Mouse (Mus musculus) hindlimb bud, embryonic 11.5 days (tissue): ENCODE results near the gene Cnr2.

Experiments
- DNase-seq: peaks from one replicate; pipeline ENCODE4 v3.0.0-alpha.2; 2012; ENCODE audit warnings: low read depth, low spot score; ENCODE audit errors: extremely low spot score

Gene Cnr2

DNA sequence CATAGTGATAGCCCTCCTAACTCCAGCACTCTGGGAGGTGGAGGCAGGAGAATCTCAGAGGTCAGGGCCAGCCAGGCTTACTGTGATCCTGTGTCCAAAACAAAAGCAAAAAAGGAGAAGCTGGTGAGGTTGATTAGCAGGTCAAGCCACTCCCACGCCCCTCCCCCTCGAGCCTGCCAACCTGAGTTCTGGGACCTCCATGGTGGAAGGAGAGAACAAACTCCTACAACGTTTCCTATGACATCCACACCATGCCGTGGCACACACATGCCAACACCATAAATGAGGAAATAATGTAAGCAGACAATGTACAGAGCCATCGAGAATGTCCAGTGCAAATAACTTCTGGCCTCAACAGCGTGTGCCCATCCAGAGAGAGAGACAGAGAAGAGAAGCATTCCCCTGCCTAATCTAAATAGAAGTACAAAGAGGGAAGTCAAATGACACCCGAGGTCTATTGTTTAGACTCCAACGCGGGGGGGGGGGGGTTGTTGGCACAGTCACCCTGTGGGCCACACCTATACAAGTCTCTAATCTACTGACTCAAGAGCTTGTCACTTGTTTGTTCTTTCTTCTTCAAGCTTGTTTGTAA, 19.1 kb upstream of the Cnr2 start:
- no peak for DNase-seq

DNA sequence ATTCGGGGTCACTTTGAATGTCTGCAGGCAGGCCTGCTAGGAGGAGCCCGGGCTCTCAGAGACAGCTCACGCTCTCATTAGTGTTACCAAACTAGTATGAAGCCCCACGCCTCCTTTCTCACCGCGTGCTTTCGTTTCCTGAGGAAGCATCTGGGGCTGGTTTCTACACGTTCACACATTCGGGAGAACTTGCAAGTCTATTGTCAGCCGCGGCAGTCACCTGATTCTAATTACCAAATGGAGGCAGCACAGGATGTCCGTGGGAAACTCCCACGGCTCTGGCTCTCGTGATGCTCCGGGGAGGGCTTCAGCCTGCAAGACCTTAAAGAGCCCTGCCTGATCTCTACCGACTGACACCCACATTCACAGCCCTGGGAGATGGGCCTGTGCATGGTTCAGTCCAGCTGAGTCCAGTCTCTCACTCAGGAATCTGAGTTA, 18.6 kb upstream of the Cnr2 start:
- DNase-seq = no peak

GRCm38 (mm10) chr4:135877742-135878141, 17.5 kb upstream of the Cnr2 start:
- DNase-seq = no peak

GRCm38 (mm10) chr4:135879021-135879420, 16.2 kb upstream of the Cnr2 start:
- DNase-seq = no peak

GRCm38 (mm10) chr4:135880018-135880417, 15.2 kb upstream of the Cnr2 start:
- DNase-seq = no peak

DNA sequence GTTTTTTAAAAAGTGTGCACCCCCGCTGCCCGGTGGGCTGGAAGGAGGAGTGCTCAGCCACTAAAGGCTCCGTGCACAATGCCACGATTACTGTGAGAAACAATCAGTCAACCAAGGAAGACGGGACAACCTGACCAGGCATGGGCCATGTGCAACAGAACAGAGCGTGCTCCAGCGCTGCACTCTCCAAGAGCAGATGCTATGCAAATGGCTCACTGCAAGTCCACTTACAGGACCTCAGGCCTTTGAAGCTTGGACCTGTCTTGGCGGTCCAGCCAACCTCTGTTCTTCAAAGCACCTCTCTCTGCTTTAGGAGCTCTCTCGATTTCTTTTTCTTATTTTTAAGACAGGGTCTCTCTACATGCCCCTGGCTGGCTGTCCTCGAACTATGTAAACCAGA, 14.6 kb upstream of the Cnr2 start:
- DNase-seq = no peak

DNA sequence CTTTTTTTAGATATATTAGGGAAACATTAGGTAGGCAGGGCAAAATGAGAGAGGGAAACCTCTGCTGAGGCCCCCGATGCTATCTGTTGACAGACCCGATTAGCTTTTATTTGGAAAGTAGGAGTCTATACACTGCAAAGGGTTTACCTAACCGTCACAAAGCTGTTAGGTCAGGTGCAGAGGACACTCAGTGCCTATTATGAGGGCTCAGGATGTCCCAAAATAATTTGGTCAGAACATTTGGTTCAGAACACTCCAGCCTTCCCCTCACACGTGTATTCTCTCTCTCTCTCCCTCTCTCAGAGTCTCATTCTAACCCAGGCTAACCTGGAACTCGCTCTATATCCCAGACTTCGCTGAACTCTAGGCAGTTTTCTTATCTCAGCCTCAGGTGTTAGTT, 13.2 kb upstream of the Cnr2 start:
- no peak for DNase-seq

- no peak for DNase-seq
Observed at GRCm38 (mm10) chr4:135883401-135883851, 11.8 kb upstream of the Cnr2 start.

DNA sequence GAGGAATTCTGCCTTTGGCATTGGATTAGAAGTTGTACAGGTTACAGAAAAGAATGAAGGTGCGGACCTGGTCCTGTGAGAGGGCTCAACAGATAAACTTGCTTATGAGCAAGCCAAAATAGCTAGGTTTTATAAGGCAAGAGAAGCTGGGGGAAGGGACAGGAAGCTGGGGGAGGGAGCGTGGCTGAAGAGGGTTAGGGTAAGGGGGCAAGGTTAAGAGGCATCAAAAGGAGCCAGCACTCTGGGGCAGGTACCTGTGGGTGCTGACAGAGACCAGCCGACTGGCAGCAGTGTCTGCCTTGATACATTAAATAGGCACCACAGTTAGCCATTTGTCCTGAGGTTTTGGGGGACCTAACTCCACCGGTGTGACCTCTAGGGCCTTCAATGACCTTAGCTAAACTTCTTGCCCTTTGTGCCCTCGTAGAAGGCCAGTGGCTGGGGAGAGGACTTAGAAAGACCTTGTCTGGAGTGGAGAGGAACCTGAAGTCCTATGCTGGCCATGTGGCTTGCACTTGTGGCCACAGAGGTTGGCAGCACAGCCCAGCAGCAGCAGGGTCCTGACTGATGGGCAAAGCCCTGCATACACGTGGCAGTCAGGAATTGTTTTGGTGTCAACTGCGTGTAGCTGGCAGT, 11.2 kb upstream of the Cnr2 start:
- no peak for DNase-seq

DNA sequence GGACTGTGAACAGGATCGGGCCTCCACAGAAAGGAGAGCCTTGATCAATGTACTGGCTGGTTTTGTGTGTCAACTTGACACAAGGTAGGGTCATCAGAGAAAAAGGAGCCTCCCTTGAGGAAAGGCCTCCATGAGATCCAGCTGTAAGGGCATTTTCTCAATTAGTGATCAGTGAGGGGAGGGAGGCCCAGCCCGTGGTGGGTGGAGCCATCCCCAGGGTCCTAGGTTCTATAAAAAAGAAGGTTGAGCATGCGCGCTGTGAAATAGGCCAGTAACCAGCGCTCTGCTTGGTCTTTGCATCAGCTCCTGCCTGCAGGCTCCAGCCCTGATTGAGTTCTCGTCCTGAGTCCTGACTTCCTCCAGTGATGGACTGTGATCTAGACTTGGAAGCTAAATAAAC, 10.7 kb upstream of the Cnr2 start:
- no peak for DNase-seq

- DNase-seq = no peak
Observed at GRCm38 (mm10) chr4:135885676-135886075, 9.5 kb upstream of the Cnr2 start.

DNA sequence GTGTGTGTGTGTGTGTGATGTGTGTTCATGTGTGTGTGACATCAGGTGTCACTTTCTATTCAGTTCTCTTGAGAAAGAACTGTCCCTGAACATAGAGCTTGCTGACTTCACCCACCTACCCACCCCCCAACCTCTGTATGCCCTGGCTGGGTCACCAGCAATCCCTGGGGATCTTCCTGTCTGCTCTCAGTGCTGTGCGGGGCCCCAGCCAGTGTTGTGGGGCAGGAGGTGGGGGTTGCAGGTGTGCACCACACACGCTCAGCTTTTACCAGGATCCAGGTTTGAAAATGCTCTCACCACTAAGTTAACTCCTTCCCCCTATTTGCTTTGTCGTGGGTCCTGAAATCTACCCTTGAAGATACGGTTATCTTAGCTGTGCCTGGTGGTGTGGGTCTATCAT, 9.0 kb upstream of the Cnr2 start:
- DNase-seq = no peak

- no peak for DNase-seq
Observed at GRCm38 (mm10) chr4:135888448-135889057, 6.6 kb upstream of the Cnr2 start.

- DNase-seq = no peak
Observed at GRCm38 (mm10) chr4:135889146-135889883, 5.9 kb upstream of the Cnr2 start.

DNA sequence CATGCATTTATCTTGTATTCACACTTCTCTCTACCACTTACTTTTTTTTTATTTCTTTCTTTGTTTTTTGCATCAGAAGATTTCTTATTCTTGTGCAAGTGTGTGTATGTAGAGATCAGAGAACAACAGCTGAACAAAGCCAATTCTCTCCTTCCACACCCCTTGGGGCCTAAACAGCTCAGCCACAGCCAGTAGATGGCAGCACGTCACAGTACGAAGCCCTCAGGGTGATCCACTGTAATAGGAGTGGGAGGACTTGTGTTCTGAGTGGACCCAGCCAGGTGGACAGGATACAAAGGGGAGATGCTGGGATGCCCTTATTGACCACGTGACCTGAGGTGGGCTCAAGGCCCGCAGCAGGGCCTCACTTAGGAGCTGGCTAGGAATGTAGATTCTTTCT, 5.3 kb upstream of the Cnr2 start:
- DNase-seq = no peak

- no peak for DNase-seq
Observed at GRCm38 (mm10) chr4:135891539-135891938, 3.7 kb upstream of the Cnr2 start.

GRCm38 (mm10) chr4:135892884-135893283, 2.3 kb upstream of the Cnr2 start:
- no peak for DNase-seq

DNA sequence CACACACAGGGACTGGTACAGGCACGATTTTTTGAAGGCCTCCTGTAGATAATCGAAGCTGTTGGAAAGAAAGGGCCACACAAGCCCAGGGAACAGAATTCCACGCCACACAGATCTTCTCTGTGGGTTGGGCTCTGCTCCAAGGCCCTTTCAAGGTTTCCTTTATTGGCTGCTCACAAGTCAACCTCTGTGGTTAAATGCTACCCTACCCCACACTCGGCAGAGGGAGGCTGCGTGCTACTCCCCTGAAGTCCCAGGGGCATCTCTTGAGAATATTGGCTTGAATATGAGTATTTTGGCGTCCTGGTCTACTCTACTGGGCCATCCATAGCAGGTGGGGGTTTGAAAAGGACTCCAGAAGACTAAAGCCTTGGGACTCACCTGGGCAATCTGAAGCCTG, 963 bp downstream of the Cnr2 start:
- DNase-seq = no peak

GRCm38 (mm10) chr4:135898380-135899049, 3.3 kb downstream of the Cnr2 start:
- DNase-seq = no peak

DNA sequence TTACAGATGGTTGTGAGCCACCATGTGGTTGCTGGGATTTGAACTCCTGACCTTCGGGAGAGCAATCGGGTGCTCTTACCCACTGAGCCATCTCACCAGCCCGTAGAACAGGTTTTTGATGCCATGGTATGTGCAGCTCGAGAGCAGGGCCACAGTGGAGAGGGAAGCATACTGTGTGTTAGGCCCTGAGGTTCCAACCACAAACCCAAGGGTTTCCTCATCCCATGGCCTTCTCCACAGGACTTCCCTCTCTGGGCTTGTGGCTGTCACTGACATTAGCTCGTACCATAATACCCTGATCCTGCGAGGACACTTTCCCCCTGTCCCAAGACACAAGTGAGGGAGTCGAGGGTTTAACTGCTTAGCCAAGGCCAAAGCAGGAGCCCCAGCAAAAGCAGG, 3.9 kb downstream of the Cnr2 start:
- no peak for DNase-seq

DNA sequence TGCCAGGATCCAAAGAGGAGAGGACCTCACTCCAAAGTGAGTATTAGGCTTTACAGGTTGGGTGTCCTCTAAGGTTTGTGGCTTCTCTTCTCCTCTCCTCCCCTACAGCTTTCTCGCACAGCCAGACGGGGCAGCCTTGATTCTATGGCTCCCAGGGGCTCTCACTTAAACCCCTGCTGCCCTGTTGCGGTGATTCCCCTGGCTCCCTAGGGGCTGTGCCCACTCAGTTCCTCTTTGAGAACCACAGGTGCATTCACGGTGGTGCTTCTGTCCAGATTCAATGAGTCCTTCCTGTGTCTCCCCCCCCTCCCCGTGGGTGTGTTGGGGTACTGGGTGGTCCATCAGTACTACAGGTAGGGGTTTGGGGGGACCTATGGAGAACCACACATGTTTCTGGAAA, 4.8 kb downstream of the Cnr2 start:
- no peak for DNase-seq
